Mouse (Mus musculus) limb, embryonic 15.5 days (tissue): Measurements from ENCODE around the gene Oosp1. TPM values are rescaled to one million over a fixed set of nuclear protein-coding genes. Genes with fewer than 3 reads are reported as not detected.

Experiments
- ATAC-seq: fragments of 200-750 bp; cut with Nextera tagmentation; 2 replicates; pipeline ENCODE4 v1.8.0; 2017; ENCODE audit warnings: low read depth, moderate TSS enrichment; ENCODE audit not compliant: insufficient number of reproducible peaks, low FRiP score, low TSS enrichment
- H3K27ac ChIP-seq: fragments of 300-500 bp; sonication (generic); 2 replicates; pipeline ENCODE4 v1.5.1; 2015; ENCODE audit warnings: moderate library complexity, mild to moderate bottlenecking, inconsistent platforms
- H3K27me3 ChIP-seq: fragments of 300-500 bp; sonication (generic); 2 replicates; pipeline ENCODE4 v1.6.1; 2015; ENCODE audit warnings: inconsistent platforms
- H3K36me3 ChIP-seq: fragments of 300-500 bp; sonication (generic); 2 replicates; pipeline ENCODE4 v1.6.1; 2015; ENCODE audit warnings: inconsistent platforms
- H3K4me1 ChIP-seq: fragments of 300-500 bp; sonication (generic); 2 replicates; pipeline ENCODE4 v1.6.1; 2015; ENCODE audit warnings: inconsistent platforms
- H3K4me2 ChIP-seq: fragments of 300-500 bp; sonication (generic); 2 replicates; pipeline ENCODE4 v1.6.1; 2015; ENCODE audit warnings: mild to moderate bottlenecking, inconsistent platforms
- H3K4me3 ChIP-seq: fragments of 300-500 bp; sonication (generic); 2 replicates; pipeline ENCODE4 v1.5.1; 2015; ENCODE audit warnings: mild to moderate bottlenecking, inconsistent platforms
- H3K9ac ChIP-seq: fragments of 300-500 bp; sonication (generic); 2 replicates; pipeline ENCODE4 v1.6.1; 2015; ENCODE audit warnings: inconsistent platforms
- H3K9me3 ChIP-seq: fragments of 300-500 bp; sonication (generic); 2 replicates; pipeline ENCODE4 v1.6.1; 2016; ENCODE audit warnings: inconsistent platforms
- WGBS: fragments of 180-500 bp; shearing (Covaris S2); methylation state at CpG from one replicate; pipeline ENCODE4 v1.1.7; 2015; 5-methylcytosine and 5-hydroxymethylcytosine counted together
- polyA plus RNA-seq: library from polyadenylated mRNA; unstranded; fragments of >200 nt; fragmentation: Nextera tagmentation; extraction: Ambion mirVana; gene quantifications from 2 replicates; pipeline ENCODE4 v1.2.1, GENCODE M21; 2015

The Oosp1 gene
- polyA plus RNA-seq, 1 experiment from 2014 or later: not detected

- H3K36me3 ChIP-seq: no peaks in the 10 kb centered on the region
- 89% methylated on average over 5 of the region's 5 CpGs for WGBS
- no peaks in the 10 kb centered on the region for H3K4me1 ChIP-seq
- no peak within 1 kb of the TSS for H3K4me2 ChIP-seq
- H3K27me3 ChIP-seq: no peaks in the 10 kb centered on the region
- no peak for ATAC-seq
- no peak within 1 kb of the TSS for H3K9ac ChIP-seq
- H3K4me3 ChIP-seq: no peak within 1 kb of the TSS
- H3K27ac ChIP-seq: no peak within 1 kb of the TSS
- H3K9me3 ChIP-seq: no peaks in the 10 kb centered on the region
Measured at GRCm38 (mm10) chr19:11660459-11660858, 30.5 kb downstream of the Oosp1 start, which contains the start of gene Oosp2. Gene Oosp2, minus strand, starts transcription at chr19:11660559.

- Histone ChIP-seq H3K4me1 (no peaks in the 10 kb centered on the region), H3K36me3 (no peaks in the 10 kb centered on the region), H3K4me2 (no peak overlapping the region), H3K9ac (no peak overlapping the region), H3K27ac (no peak overlapping the region), H3K4me3 (no peak overlapping the region), H3K27me3 (no peaks in the 10 kb centered on the region), H3K9me3 (no peaks in the 10 kb centered on the region)
- WGBS: 64% methylated on average over 2 of the region's 2 CpGs
- ATAC-seq: no peak
Measured at GRCm38 (mm10) chr19:11659142-11659541, 31.8 kb downstream of the Oosp1 start.

GRCm38 (mm10) chr19:11649564-11649963 lies 41.4 kb downstream of the Oosp1 start:
- no peak overlapping the region for H3K4me2 ChIP-seq
- no peak overlapping the region for H3K4me3 ChIP-seq
- no peaks in the 10 kb centered on the region for H3K27me3 ChIP-seq
- 83% methylated on average over 4 of the region's 4 CpGs for WGBS
- H3K9ac ChIP-seq: no peak overlapping the region
- H3K36me3 ChIP-seq: no peaks in the 10 kb centered on the region
- H3K9me3 ChIP-seq: no peaks in the 10 kb centered on the region
- no peak overlapping the region for H3K27ac ChIP-seq
- H3K4me1 ChIP-seq: no peaks in the 10 kb centered on the region
- no peak for ATAC-seq

GRCm38 (mm10) chr19:11646166-11646565 lies 44.8 kb downstream of the Oosp1 start:
- Histone ChIP-seq H3K9me3 (no peaks in the 10 kb centered on the region), H3K36me3 (no peaks in the 10 kb centered on the region), H3K4me1 (no peaks in the 10 kb centered on the region), H3K27me3 (no peaks in the 10 kb centered on the region), H3K9ac (no peak overlapping the region), H3K4me3 (no peak overlapping the region), H3K27ac (no peak overlapping the region), H3K4me2 (no peak overlapping the region)
- ATAC-seq: no peak
- 82% methylated on average over 3 of the region's 3 CpGs for WGBS

- no peak within 1 kb of the TSS for H3K4me2 ChIP-seq
- 60% methylated on average over 1 of the region's 1 CpGs for WGBS
- H3K4me1 ChIP-seq: no peaks in the 10 kb centered on the region
- no peak within 1 kb of the TSS for H3K27ac ChIP-seq
- H3K36me3 ChIP-seq: no peaks in the 10 kb centered on the region
- H3K9me3 ChIP-seq: no peaks in the 10 kb centered on the region
- no peak for ATAC-seq
- H3K9ac ChIP-seq: no peak within 1 kb of the TSS
- H3K4me3 ChIP-seq: no peak within 1 kb of the TSS
- no peaks in the 10 kb centered on the region for H3K27me3 ChIP-seq
Measured at GRCm38 (mm10) chr19:11640732-11641131, 50.2 kb downstream of the Oosp1 start, which contains the start of gene Ms4a3. Gene Ms4a3, minus strand, starts transcription at chr19:11640851.

- Histone ChIP-seq H3K9me3 (no peaks in the 10 kb centered on the region), H3K36me3 (no peaks in the 10 kb centered on the region), H3K27me3 (no peaks in the 10 kb centered on the region), H3K27ac (no peak overlapping the region), H3K9ac (no peak overlapping the region), H3K4me2 (no peak overlapping the region), H3K4me1 (no peaks in the 10 kb centered on the region), H3K4me3 (no peak overlapping the region)
- WGBS: 64% methylated on average over 4 of the region's 4 CpGs
- ATAC-seq: no peak
Measured at GRCm38 (mm10) chr19:11639038-11639437, 51.9 kb downstream of the Oosp1 start.

GRCm38 (mm10) chr19:11635572-11635971 lies 55.4 kb downstream of the Oosp1 start:
- no peaks in the 10 kb centered on the region for H3K36me3 ChIP-seq
- no peak for ATAC-seq
- 77% methylated on average over 5 of the region's 5 CpGs for WGBS

GRCm38 (mm10) chr19:11634330-11634729 lies 56.6 kb downstream of the Oosp1 start:
- Histone ChIP-seq H3K4me2 (no peak overlapping the region), H3K4me3 (no peak overlapping the region), H3K9ac (no peak overlapping the region), H3K36me3 (no peaks in the 10 kb centered on the region), H3K27ac (no peak overlapping the region), H3K9me3 (no peaks in the 10 kb centered on the region), H3K4me1 (no peaks in the 10 kb centered on the region), H3K27me3 (no peaks in the 10 kb centered on the region)
- 76% methylated on average over 2 of the region's 2 CpGs for WGBS
- ATAC-seq: no peak

More at GRCm38 (mm10) chr19:11635572-11635971, 55.4 kb downstream of the Oosp1 start:
- Histone ChIP-seq H3K9me3 (no peaks in the 10 kb centered on the region), H3K4me3 (no peak overlapping the region), H3K9ac (no peak overlapping the region), H3K27me3 (no peaks in the 10 kb centered on the region), H3K4me2 (no peak overlapping the region), H3K27ac (no peak overlapping the region), H3K4me1 (no peaks in the 10 kb centered on the region)

- Histone ChIP-seq H3K9ac (no peak overlapping the region), H3K27me3 (no peaks in the 10 kb centered on the region), H3K4me1 (no peaks in the 10 kb centered on the region), H3K4me3 (no peak overlapping the region), H3K36me3 (no peaks in the 10 kb centered on the region), H3K4me2 (no peak overlapping the region), H3K9me3 (no peaks in the 10 kb centered on the region), H3K27ac (no peak overlapping the region)
- WGBS: 83% methylated on average over 1 of the region's 1 CpGs
- ATAC-seq: no peak
Measured at GRCm38 (mm10) chr19:11633732-11634131, 57.2 kb downstream of the Oosp1 start.

- no peak overlapping the region for H3K4me3 ChIP-seq
- ATAC-seq: no peak
- no peaks in the 10 kb centered on the region for H3K27me3 ChIP-seq
- H3K4me2 ChIP-seq: no peak overlapping the region
- H3K27ac ChIP-seq: no peak overlapping the region
- 50% methylated on average over 5 of the region's 5 CpGs for WGBS
- no peaks in the 10 kb centered on the region for H3K36me3 ChIP-seq
- H3K9me3 ChIP-seq: no peaks in the 10 kb centered on the region
- no peaks in the 10 kb centered on the region for H3K4me1 ChIP-seq
- no peak overlapping the region for H3K9ac ChIP-seq
Measured at GRCm38 (mm10) chr19:11625231-11625630, 65.7 kb downstream of the Oosp1 start.

GRCm38 (mm10) chr19:11624800-11625199 lies 66.2 kb downstream of the Oosp1 start:
- H3K9me3 ChIP-seq: no peaks in the 10 kb centered on the region

GRCm38 (mm10) chr19:11623551-11623950 lies 67.4 kb downstream of the Oosp1 start, which contains the start of gene Ms4a2:
Gene Ms4a2, minus strand, starts transcription at chr19:11623719.
- 75% methylated on average over 2 of the region's 2 CpGs for WGBS

More at GRCm38 (mm10) chr19:11624800-11625199, 66.2 kb downstream of the Oosp1 start:
- no peaks in the 10 kb centered on the region for H3K4me1 ChIP-seq
- no peak for ATAC-seq
- no peaks in the 10 kb centered on the region for H3K27me3 ChIP-seq
- no peak overlapping the region for H3K27ac ChIP-seq
- no peak overlapping the region for H3K4me3 ChIP-seq
- no peaks in the 10 kb centered on the region for H3K36me3 ChIP-seq
- H3K9ac ChIP-seq: no peak overlapping the region
- no peak overlapping the region for H3K4me2 ChIP-seq

GRCm38 (mm10) chr19:11617983-11618382 lies 73.0 kb downstream of the Oosp1 start:
- Histone ChIP-seq H3K4me1 (no peaks in the 10 kb centered on the region), H3K27ac (no peak overlapping the region), H3K9ac (no peak overlapping the region), H3K36me3 (no peaks in the 10 kb centered on the region), H3K27me3 (no peaks in the 10 kb centered on the region), H3K4me3 (no peak overlapping the region), H3K4me2 (no peak overlapping the region), H3K9me3 (no peaks in the 10 kb centered on the region)
- ATAC-seq: no peak

More at GRCm38 (mm10) chr19:11623551-11623950, 67.4 kb downstream of the Oosp1 start, which contains the start of gene Ms4a2:
- Histone ChIP-seq H3K4me3 (no peak within 1 kb of the TSS), H3K27ac (no peak within 1 kb of the TSS), H3K4me2 (no peak within 1 kb of the TSS), H3K9me3 (no peaks in the 10 kb centered on the region), H3K27me3 (no peaks in the 10 kb centered on the region), H3K4me1 (no peaks in the 10 kb centered on the region), H3K9ac (no peak within 1 kb of the TSS), H3K36me3 (no peaks in the 10 kb centered on the region)
- ATAC-seq: no peak
